Mouse (Mus musculus) T-helper 17 cell (primary cell): ENCODE measurements around the gene Cyp2r1.
"Not testable (repeated sequence)": the region's sequence is repeated elsewhere in the genome, so short reads cannot be mapped to it uniquely, and the experiment has no call there.

Experiments used
- in situ Hi-C, 2 experiments: fragments of 300-600 bp; cut with MboI, MseI; formaldehyde crosslinking; loops; 1 replicate in 1 of 2; 2 replicates in 1 of 2; pipeline ENCODE4 v1.15.1; 2025; ENCODE audit warnings: high pct_unique_total_duplicates in 2 of 2

Cyp2r1 gene

DNA sequence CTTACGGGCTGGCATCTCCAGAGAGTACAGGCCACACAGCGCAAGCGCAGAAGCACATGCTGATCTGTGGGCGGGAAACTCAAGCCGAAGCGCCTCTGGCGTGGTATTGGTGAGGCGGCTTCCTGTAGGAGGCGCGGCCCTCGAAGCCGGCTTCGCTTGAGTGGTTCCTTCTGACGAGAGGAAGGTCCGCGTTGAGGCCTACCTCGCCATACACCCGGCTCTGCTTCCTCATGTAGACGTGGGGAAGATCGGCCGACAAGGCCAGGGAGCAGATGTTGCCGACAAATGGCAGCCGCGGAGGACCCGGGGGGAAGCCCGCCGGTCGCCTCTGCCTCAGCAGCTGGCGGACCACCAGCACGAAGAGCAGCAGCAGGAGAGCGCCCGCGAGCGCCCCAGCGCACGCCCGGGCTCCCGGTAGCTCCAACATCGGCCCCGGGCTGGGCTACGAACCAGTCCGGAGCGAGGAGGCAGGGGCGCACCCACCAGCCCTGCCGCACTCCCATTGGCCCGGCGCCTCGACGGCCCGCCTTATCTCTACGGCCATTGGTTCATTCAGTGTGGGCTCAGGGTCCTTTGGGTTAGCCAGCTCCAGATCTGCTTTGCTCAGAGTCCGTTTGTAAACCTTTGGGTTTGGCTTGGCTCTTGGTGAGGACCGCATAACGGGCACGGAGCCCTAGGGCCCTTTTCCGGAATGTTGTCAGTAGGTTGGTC is at the start of gene Cyp2r1:
Gene Cyp2r1, minus strand, starts transcription at position 442 of the 711 bp plus-strand sequence.
- in situ Hi-C loops = no loop called here

DNA sequence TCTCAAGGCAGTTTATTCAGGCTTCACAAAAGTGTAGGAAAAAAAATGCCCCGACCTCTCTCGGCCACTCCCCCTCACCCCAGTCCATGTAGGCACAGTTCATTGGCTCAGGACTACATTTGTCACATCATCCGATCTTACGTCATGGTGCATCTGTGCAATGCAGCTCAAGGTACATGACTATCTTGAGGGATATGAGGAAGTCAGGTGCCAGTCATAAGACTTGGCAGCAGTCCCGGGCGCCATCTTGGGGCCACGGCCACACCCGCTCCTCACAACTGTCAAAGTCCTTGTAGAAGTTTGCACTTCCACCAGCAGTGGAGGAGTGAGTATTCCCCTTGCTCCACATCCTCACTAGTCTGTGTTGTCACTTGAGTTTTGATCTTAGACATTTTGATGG is 31.6 kb upstream of the Cyp2r1 start:
- in situ Hi-C loops = not testable (repeated sequence)

DNA sequence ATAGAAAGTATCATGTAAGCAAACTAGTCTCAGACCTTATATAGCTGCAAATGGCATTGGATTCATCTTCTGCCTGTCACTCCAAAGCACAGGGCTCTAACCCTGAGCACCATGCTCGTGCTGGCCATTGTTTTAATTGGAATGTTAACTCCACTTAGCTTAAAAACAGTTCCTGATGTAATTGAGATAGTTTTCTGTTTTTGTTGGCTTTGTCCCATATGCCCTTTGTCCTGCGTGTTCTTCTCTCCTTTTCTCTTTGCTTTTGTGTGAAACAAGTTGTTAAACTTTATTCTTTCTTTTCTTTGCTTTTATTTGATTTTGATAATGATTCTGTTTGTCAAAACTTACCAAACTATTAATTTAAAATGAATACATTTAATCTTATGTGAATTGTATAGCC is 19.7 kb upstream of the Cyp2r1 start:
- in situ Hi-C loops = loop anchor here in 1 of 2 experiments (5.0 to 10.0 kb wide), 3 partner anchors 90 to 1882 kb away; no protein-coding TSS in a partner anchor

DNA sequence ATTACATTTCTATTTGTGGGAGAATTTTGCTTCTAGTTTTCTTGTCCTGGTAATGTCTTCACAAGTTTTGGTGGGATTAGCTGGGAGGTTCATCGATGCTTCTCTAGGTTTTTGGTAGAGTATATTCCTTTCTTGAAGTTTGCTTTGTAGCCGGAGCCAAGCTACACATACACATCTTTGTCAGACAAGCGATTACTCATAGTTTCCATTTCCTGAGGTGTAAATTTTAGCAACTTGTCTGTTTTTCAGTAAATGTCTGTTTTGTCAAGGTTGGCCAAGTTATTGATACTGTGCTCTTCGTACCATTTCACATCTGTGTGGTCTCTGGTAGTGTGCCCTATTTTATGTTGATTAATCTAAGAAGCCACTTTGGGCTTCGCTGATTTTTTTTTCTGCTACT is 18.4 kb upstream of the Cyp2r1 start:
- in situ Hi-C loops = loop anchor here in 1 of 2 experiments (5.0 to 10.0 kb wide), 3 partner anchors 91 to 1884 kb away; no protein-coding TSS in a partner anchor

DNA sequence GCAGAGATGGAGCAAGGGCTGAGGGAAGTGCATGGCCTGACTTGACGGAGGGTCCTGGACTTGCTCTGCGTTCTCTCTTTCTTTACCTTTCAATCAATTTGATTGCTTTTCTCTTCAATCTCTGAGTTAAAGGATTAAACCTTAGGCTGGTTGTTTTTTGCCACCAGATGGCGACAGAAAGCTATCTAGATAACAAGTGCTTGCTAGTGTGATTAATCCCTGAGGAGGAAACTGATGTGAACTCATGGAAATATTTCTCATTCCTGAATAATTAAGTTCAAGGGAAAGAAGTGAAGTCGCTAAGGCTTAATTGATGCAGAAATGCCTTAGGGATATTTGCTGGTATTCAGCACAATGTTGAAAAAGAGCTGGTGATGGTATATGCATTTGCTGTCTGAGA is 17.7 kb upstream of the Cyp2r1 start:
- in situ Hi-C loops = loop anchor here in 1 of 2 experiments (5.0 to 10.0 kb wide), 3 partner anchors 92 to 1884 kb away; no protein-coding TSS in a partner anchor

DNA sequence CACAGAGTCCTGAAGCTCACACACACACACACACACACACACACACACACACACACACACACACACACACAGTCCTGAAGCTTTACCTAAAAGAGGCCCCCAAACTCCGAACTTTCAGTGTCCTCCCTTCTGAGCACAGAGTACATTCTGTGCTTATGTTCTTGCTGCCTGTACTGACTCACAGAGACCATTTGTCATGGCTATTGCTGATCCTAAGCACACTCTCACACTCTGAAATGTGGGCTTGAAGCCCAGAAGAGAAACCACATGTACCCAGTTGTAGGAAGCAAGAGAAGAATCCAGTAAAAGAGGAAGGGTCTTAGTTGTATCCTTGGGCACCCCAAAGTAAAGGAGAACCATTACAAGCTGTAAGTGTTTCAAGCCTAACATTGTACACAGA is 14.9 kb upstream of the Cyp2r1 start:
- in situ Hi-C loops = loop anchor here in 1 of 2 experiments (5.0 kb wide), 1 partner anchor 245 kb away; no protein-coding TSS in a partner anchor

DNA sequence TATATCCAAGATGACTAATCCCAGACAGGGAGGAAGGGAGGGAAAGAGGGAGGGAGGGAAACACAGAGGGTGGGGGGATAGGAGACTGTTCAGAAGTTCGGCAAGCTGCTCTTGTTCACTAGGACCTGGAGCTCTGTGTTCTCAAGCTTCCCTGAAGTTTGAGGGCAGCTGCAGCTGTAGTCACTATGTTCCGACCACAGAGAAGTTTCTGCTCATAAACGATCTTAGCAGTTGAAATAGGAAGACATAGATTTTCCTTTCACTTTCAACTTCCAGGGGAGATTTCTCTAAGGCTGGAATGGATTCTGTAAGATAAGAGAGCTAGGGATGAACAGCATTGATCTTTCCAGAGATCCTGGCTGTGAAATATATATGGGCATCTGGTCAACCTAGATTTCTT is 14.2 kb upstream of the Cyp2r1 start:
- in situ Hi-C loops = loop anchor here in 1 of 2 experiments (5.0 kb wide), 1 partner anchor 245 kb away; no protein-coding TSS in a partner anchor

DNA sequence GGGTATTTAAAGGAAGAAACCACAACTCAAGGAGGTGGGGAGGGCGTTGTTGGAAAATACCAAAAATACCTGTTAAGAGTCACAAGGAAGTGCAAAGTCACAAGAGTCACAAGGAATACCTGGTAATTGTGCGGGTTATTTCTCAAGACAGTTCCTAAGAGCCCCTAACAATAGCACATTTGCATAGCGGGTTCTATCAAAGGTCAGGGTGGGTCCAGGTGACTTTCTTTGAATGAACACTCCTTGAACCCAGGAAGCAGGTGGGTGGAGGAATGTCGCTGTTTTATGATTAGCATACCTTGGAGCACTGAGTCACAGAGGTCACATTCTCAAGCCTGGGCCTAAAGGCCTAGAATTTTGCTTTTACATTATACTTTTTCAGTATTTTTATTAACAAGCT is 11.1 kb upstream of the Cyp2r1 start:
- in situ Hi-C loops = not testable (repeated sequence)

DNA sequence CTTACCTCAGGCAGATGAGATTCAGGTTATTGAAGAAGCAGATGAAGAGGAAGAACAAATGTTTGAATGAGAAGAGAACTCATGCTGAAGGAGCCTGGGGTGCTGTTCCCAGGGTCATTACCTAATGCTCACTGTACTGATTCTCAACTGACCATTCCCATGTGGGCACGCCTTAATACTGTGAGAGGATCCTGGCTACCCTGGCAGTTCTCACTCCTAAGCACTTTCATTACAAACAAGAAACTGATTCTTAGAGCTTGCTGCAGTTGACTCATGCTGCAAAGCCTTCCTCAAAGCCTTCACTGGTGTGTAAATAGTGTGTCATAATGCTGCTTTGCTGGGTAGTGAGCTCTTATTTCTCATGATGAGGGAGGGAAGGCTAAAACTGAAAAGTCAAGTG is 26.6 kb downstream of the Cyp2r1 start:
- in situ Hi-C loops = no loop called here

DNA sequence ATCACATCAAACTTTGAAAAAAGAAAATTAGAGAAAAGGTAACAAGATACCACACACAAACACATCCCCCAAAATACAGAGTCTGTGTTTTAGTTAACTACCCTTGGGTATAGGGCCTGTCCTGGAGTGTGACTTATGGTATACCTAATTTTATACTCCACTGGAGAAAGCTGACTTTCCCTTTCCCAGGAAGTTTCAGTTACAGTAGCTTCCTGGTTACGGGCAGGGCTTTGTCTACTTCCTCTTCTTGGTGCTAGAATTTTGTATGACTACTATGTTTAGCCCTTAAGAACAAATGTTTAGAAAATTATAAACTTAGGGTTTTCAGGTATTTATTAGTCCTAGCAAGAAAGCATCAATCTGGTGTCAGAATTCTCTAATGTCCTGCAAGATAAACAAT is 36.5 kb downstream of the Cyp2r1 start:
- in situ Hi-C loops = no loop called here

DNA sequence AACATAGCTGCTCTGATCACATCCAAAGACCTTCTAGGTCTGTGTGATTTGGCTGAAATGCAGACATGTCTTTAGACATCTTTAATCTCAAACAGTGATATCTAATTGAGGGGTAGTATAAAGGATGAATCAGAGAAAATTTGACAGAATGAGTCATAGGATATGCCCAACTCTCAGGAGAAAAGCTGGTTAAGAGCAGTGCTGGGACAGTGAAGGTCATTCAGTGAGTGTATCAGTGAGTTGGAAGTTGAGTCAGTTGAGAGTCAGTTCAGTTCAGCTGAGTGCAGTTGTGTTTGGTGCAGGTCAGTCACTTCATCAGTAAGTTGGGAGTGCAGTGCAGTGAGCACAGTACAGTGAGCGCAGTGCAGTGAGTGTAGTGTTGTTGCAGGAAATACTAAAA is 42.6 kb downstream of the Cyp2r1 start:
- in situ Hi-C loops = no loop called here

DNA sequence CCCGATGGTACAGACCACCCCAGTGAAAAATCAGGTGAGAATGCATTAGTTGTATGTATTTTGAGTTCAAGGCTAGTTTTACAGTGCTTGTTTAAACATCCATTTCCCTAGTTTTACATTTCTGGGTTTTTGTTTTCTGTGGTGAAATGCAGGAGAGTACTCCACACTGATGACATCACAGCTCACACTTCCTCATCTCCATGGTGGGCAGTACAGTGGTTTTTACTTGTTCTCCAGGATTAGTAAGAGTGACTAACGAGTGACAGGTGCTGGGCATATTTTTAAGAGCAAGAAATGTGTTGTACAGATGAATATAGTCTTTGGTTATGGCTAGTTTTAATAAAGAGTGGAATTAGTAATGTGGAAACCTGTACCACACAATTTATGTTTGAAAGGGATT is 53.9 kb downstream of the Cyp2r1 start:
- in situ Hi-C loops = no loop called here
